Mouse (Mus musculus): Measurements from ENCODE around the gene Ift43. TPM values are rescaled to one million over a fixed set of nuclear protein-coding genes. Genes with fewer than 3 reads are reported as not detected.
A peak's percentile ranks its signal among the peaks of the same experiment; 100 is the strongest.

Gene Ift43
- polyA plus RNA-seq, 2 experiments, result 3.3 to 7.3 TPM

DNA sequence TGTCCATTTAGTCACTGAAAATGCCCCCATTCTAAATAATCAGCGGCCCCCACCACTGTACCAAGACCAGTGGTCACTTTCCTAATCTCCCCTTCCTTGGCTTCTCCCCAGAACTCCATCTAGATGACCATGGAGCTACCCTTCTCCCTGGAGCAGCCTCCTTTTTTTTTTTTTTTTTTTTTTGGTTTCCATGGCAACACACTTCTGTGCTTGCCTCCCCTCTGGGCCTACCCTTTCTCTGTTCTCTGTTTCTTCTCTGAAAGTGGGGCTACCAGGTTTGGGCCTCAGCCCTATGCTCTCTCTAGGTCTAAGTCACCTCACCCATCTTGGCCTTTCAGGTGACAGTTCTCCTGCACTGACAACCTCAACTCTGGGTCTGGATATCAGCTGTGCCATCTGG lies 100.1 kb downstream of the Ift43 start:
- no peaks in the 10 kb centered on the region for H3K9me3 ChIP-seq (ENCODE audit: control insufficient read depth, low read length)
- no peak for TF ChIP-seq CTCF (IDR thresholded peaks at IDR 0.05; ENCODE audit: low read depth)
- no peaks in the 10 kb centered on the region for H3K36me3 ChIP-seq (replicated peaks; ENCODE audit: control insufficient read depth, insufficient read depth, low read depth)
- H3K4me2 ChIP-seq (ENCODE audit: low read depth), result no peak overlapping the region
- ATAC-seq (ENCODE audit: insufficient read depth) (no peak), DNase-seq (ENCODE audit: low read depth in 3 of 3, low spot score in 3 of 3) (no peak)
- no peaks in the 10 kb centered on the region for H3K4me1 ChIP-seq (replicated peaks; ENCODE audit: control insufficient read depth in 2 of 2, insufficient read depth in 2 of 2, low read length in 1 of 2)
- no peak overlapping the region for H3K9ac ChIP-seq (replicated peaks)
- 56% methylated on average over 1 of the region's 1 CpGs for WGBS (ENCODE audit: insufficient replicate concordance)
- no peaks in the 10 kb centered on the region for H3K27me3 ChIP-seq (ENCODE audit: control insufficient read depth, insufficient read depth, low read length)
- H3K4me3 ChIP-seq (ENCODE audit: insufficient read depth in 1 of 2, low read depth in 2 of 2, low read length in 2 of 2), result no peak overlapping the region
- no peak overlapping the region for H3K27ac ChIP-seq

DNA sequence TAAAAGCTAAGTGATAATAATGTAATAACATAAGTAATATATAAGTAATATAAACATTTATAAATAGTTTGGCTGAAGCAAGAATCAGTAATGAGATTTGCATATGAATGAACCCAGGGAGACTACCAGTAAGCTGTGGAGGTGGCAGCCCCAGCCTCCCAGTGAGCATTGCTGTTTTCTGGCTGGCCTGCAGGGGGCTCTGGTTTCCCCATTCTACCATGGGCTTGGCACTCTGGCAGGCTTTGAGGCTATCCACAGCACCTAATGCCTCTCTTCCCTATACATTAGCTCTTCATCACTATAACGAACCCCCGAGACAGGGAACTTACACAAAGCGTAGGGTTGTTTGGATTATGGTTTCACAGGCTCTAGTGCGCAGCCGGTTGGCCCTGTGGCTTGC lies 105.8 kb downstream of the Ift43 start:
- Histone ChIP-seq H3K36me3 (replicated peaks; ENCODE audit: control insufficient read depth, insufficient read depth, low read depth) (no peaks in the 10 kb centered on the region), H3K9ac (replicated peaks) (no peak overlapping the region), H3K4me3 (ENCODE audit: insufficient read depth in 1 of 2, low read depth in 2 of 2, low read length in 2 of 2) (no peak overlapping the region), H3K27ac (no peak overlapping the region), H3K4me2 (ENCODE audit: low read depth) (no peak overlapping the region), H3K27me3 (ENCODE audit: control insufficient read depth, insufficient read depth, low read length) (no peaks in the 10 kb centered on the region), H3K4me1 (replicated peaks; ENCODE audit: control insufficient read depth in 2 of 2, insufficient read depth in 2 of 2, low read length in 1 of 2) (0 out of 4 replicates have a peak, but pooled peaks cover 0 to 2% of the 10 kb centered on the region in 2 experiments), H3K9me3 (ENCODE audit: control insufficient read depth, low read length) (no peaks in the 10 kb centered on the region)
- 38% methylated on average over 5 of the region's 5 CpGs for WGBS (ENCODE audit: insufficient replicate concordance)
- no peak for ATAC-seq (ENCODE audit: insufficient read depth)
- no peak for TF ChIP-seq EP300 (IDR thresholded peaks at IDR 0.05; ENCODE audit: low read depth)
- TF ChIP-seq CTCF (IDR thresholded peaks at IDR 0.05; ENCODE audit: low read depth), result peak; percentile 75
- DNase-seq (ENCODE audit: low read depth in 3 of 3, low spot score in 3 of 3), result no peak

DNA sequence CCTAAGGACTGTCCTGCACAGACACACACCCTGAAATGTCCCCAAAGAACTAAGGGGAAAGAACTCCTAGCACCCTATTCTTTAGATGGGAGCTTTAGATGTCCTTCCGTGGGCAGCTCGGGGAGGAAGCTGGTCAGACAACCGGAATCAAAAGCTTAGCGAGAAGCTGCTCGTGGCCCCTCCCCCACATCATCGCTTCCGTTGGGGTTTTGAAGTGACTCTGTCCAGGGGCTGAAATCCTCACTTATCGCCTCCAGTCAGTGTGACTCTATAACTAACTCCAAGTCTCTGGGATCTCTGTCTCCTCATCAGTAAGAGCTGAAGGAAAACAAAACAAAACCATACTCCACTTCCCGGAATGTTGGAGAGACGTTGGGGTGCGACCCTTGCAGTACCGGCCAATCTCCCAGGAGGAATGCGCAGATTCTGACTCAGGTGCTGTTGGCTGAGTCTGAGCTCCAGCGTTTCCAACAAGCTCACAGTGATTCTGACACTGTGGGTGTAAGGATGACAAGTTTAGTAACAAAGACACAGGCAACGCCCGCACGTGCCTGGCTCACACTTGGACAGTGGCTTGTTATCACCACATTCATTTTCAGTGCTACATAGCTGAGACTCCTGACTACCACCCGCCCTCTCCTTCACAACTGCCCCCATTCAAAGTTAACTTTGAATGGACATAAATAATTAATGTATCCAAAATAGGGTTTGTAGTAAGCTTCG lies 107.4 kb downstream of the Ift43 start:
- ATAC-seq (ENCODE audit: insufficient read depth) (no peak), DNase-seq (ENCODE audit: low read depth in 3 of 3, low spot score in 3 of 3) (no peak)
- WGBS (ENCODE audit: insufficient replicate concordance), result 20% methylated on average over 19 of the region's 19 CpGs
- Histone ChIP-seq H3K36me3 (replicated peaks; ENCODE audit: control insufficient read depth, insufficient read depth, low read depth) (no peaks in the 10 kb centered on the region), H3K27ac (no peak overlapping the region), H3K9ac (replicated peaks) (no peak overlapping the region), H3K4me3 (ENCODE audit: insufficient read depth in 1 of 2, low read depth in 2 of 2, low read length in 2 of 2) (no peak overlapping the region), H3K4me1 (replicated peaks; ENCODE audit: control insufficient read depth in 2 of 2, insufficient read depth in 2 of 2, low read length in 1 of 2) (0 out of 4 replicates have a peak, but pooled peaks cover 0 to 2% of the 10 kb centered on the region in 2 experiments), H3K4me2 (ENCODE audit: low read depth) (no peak overlapping the region), H3K9me3 (ENCODE audit: control insufficient read depth, low read length) (no peaks in the 10 kb centered on the region), H3K27me3 (ENCODE audit: control insufficient read depth, insufficient read depth, low read length) (no peaks in the 10 kb centered on the region)
- TF ChIP-seq CTCF (IDR thresholded peaks at IDR 0.05; ENCODE audit: low read depth), result no peak

DNA sequence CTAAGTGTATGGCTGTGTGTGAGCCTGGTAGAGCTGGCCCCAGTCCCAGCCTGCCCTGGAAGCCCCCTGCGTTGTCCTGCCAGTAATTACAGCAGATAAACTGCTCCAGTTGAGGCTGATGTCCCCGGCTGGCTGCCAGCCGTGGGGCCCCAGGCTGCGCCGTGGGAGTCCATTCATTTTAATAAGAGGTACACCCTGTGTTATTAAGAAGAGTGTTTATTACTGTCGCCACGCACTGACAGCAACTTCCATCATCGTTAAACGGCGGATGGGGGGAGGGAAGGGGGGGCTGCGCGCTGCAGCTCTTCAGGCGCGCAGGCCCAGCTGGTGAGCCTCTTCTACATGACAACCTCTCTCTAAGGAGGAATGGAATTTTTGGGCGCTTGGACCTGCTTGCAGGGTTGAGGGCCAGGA lies 109.7 kb downstream of the Ift43 start:
- Histone ChIP-seq H3K9ac (replicated peaks) (no peak overlapping the region), H3K36me3 (replicated peaks; ENCODE audit: control insufficient read depth, insufficient read depth, low read depth) (no peaks in the 10 kb centered on the region), H3K4me2 (ENCODE audit: low read depth) (no peak overlapping the region), H3K4me1 (replicated peaks; ENCODE audit: control insufficient read depth in 2 of 2, insufficient read depth in 2 of 2, low read length in 1 of 2) (0 out of 4 replicates have a peak, but pooled peaks cover 0 to 2% of the 10 kb centered on the region in 2 experiments), H3K9me3 (ENCODE audit: control insufficient read depth, low read length) (no peaks in the 10 kb centered on the region), H3K4me3 (ENCODE audit: insufficient read depth in 1 of 2, low read depth in 2 of 2, low read length in 2 of 2) (no peak overlapping the region), H3K27ac (no peak overlapping the region), H3K27me3 (ENCODE audit: control insufficient read depth, insufficient read depth, low read length) (no peaks in the 10 kb centered on the region)
- WGBS (ENCODE audit: insufficient replicate concordance), result 65% methylated on average over 15 of the region's 15 CpGs
- DNase-seq (ENCODE audit: low read depth in 3 of 3, low spot score in 3 of 3) (no peak), ATAC-seq (ENCODE audit: insufficient read depth) (no peak)
- no peak for TF ChIP-seq EP300 (IDR thresholded peaks at IDR 0.05; ENCODE audit: low read depth)

DNA sequence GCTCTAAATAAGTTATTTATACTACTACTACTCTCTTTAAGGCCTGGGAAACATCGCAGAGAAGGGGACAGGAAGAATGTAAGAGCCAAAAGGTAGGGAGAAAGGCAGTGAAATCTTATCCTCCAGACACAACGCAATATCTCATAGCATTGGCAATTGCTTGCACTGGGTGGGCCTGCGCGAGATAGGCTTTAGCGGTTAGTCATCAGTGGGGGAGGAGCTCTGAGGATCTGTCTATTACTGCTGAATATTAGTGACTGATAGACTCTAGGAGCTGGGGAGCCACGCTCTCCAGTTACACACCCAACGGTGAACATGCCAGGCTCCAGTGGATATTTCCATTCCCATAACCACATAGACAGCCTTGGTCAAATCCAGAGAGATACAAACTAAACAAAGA lies 114.6 kb downstream of the Ift43 start:
- 64% methylated on average over 7 of the region's 7 CpGs for WGBS (ENCODE audit: insufficient replicate concordance)
- Histone ChIP-seq H3K36me3 (replicated peaks; ENCODE audit: control insufficient read depth, insufficient read depth, low read depth) (no peaks in the 10 kb centered on the region), H3K4me2 (ENCODE audit: low read depth) (no peak overlapping the region), H3K27me3 (ENCODE audit: control insufficient read depth, insufficient read depth, low read length) (no peaks in the 10 kb centered on the region), H3K27ac (no peak overlapping the region), H3K4me1 (replicated peaks; ENCODE audit: control insufficient read depth in 2 of 2, insufficient read depth in 2 of 2, low read length in 1 of 2) (no peaks in the 10 kb centered on the region), H3K9ac (replicated peaks) (no peak overlapping the region), H3K9me3 (ENCODE audit: control insufficient read depth, low read length) (no peaks in the 10 kb centered on the region), H3K4me3 (ENCODE audit: insufficient read depth in 1 of 2, low read depth in 2 of 2, low read length in 2 of 2) (no peak overlapping the region)
- TF ChIP-seq CTCF (IDR thresholded peaks at IDR 0.05; ENCODE audit: low read depth) (no peak), EP300 (IDR thresholded peaks at IDR 0.05; ENCODE audit: low read depth) (no peak)
- ATAC-seq (ENCODE audit: insufficient read depth) (peak; percentile 31; the same call in 1 of the 2 replicates), DNase-seq (ENCODE audit: low read depth in 3 of 3, low spot score in 3 of 3) (no peak)
